Mouse (Mus musculus): Measurements from ENCODE around the gene Igsf9. TPM values are rescaled to one million over a fixed set of nuclear protein-coding genes. Genes with fewer than 3 reads are reported as not detected.

Gene Igsf9
- total RNA-seq (2021) = under 1 TPM; 0.28 to 0.45 TPM
- long read RNA-seq, experiment 1 = 0 reads
- long read RNA-seq, experiment 2 = 0 reads

- DNase-seq = peak; percentile 88 to 92
These were observed at the start of gene Igsf9 for GRCm38 (mm10) chr1:172481540-172482280. Gene Igsf9 (plus strand): TSS chr1:172481788.

GRCm38 (mm10) chr1:172431836-172432586, 49.6 kb upstream of the Igsf9 start:
- peak; percentile 67 to 78 for DNase-seq

- peak in 1 of 2 experiments; percentile 23 for DNase-seq
These were observed 49.0 kb upstream of the Igsf9 start for GRCm38 (mm10) chr1:172432587-172432955.

- DNase-seq = no peak
These were observed 48.4 kb upstream of the Igsf9 start for GRCm38 (mm10) chr1:172433012-172433850.

GRCm38 (mm10) chr1:172433851-172434165, 47.8 kb upstream of the Igsf9 start:
- no peak for DNase-seq

GRCm38 (mm10) chr1:172436785-172437184, 44.8 kb upstream of the Igsf9 start:
- no peak for DNase-seq

GRCm38 (mm10) chr1:172438621-172439020, 43.0 kb upstream of the Igsf9 start:
- no peak for DNase-seq

GRCm38 (mm10) chr1:172440521-172440920, 41.1 kb upstream of the Igsf9 start:
- DNase-seq = no peak

GRCm38 (mm10) chr1:172441935-172442445, 39.6 kb upstream of the Igsf9 start:
- DNase-seq = no peak

- no peak for DNase-seq
These were observed 31.4 kb upstream of the Igsf9 start for GRCm38 (mm10) chr1:172450226-172450625.

- DNase-seq = no peak
These were observed 30.6 kb upstream of the Igsf9 start for GRCm38 (mm10) chr1:172450848-172451470.

GRCm38 (mm10) chr1:172452911-172453310, 28.7 kb upstream of the Igsf9 start:
- DNase-seq = no peak

GRCm38 (mm10) chr1:172453810-172454209, 27.8 kb upstream of the Igsf9 start:
- DNase-seq = no peak

- no peak for DNase-seq
These were observed 26.2 kb upstream of the Igsf9 start for GRCm38 (mm10) chr1:172455416-172455815.

GRCm38 (mm10) chr1:172456001-172456677, 25.4 kb upstream of the Igsf9 start:
- DNase-seq = peak; percentile 36 to 78

GRCm38 (mm10) chr1:172457196-172457595, 24.4 kb upstream of the Igsf9 start:
- DNase-seq = no peak

GRCm38 (mm10) chr1:172458041-172458440, 23.5 kb upstream of the Igsf9 start:
- no peak for DNase-seq

GRCm38 (mm10) chr1:172461602-172462001, 20.0 kb upstream of the Igsf9 start:
- DNase-seq = no peak

GRCm38 (mm10) chr1:172462534-172462933, 19.1 kb upstream of the Igsf9 start:
- no peak for DNase-seq

- no peak for DNase-seq
These were observed 17.9 kb upstream of the Igsf9 start for GRCm38 (mm10) chr1:172463387-172464333.

All from heart, adult 18-20 months (tissue).